Mouse (Mus musculus) ovary, postnatal 14 days (tissue): ENCODE results near the gene Gm8909.
"Not testable (repeated sequence)": the region's sequence is repeated elsewhere in the genome, so short reads cannot be mapped to it uniquely, and the experiment has no call there.

Experiments used
- DNase-seq: peaks from one replicate; pipeline ENCODE4 v3.0.0; 2022; ENCODE audit warnings: low spot score

Gene Gm8909

DNA sequence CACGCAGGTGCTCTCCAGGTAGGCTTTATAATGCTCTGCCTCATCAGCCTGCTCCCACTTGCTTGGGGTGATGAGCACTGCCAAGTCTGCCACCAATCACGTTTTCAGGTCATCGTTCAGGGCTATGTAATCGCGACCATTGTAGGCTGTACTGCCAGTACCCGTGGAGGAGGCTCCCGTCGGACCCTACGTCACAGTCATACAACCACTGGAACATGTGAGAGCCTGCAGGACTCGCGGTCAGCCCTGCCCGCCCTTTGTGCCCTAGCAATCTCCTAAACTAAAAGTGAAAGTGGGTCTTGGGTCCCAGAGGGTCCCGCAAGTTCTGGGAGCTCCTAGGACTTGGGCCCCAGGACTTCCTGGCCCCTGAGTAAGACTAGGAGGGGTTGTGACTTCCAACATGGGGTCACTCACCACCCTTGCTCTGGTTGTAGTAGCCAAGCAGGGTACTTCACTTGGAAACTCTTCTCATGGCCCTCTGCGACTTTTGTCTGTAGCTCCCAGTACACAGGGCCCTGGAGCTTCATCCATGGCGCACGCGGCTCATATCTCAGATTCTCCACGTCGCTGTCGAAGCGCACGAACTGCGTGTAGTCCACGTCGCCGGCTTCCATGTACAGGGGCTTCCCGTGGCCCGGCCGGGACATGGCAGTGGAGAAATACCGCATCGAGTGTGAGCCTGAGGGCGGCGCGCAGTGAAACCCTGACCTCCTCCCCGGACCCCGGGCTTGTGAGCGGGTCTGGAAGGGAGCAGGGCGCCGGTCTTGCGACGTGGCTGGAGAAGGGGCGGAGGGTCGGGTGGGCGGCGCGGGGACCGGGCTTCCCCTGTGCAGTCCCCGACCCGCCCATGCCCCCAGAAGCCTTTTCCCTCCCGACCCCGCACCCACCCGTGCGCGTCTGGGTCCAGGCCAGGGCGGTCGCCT is 6.9 kb downstream of the Gm8909 start:
- no peak for DNase-seq

GRCm38 (mm10) chr17:36158264-36158663 is 10.1 kb downstream of the Gm8909 start:
- DNase-seq: not testable (repeated sequence)

DNA sequence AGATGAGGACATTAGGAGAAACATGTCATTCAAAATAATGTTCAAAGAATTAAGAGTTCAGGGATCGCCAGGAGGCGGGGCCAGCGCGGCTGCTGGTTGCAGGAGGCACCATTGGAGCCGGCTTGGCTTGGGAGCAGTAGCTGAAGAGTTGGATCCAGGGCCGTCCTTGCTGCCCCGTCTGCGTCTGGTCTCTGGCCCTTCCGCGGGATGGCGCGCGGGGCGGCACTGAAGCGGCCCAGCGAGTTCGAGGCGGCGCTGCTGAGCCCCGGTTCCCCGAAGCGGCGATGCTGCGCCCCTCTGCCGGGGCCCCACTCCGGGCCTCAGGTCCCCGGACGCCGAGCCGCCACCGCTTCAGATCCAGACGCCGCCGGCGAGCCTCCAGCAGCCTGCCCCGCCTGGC is 10.6 kb downstream of the Gm8909 start:
- not testable (repeated sequence) for DNase-seq

- no peak for DNase-seq
Observed at GRCm38 (mm10) chr17:36154271-36155149, 13.8 kb downstream of the Gm8909 start.

DNA sequence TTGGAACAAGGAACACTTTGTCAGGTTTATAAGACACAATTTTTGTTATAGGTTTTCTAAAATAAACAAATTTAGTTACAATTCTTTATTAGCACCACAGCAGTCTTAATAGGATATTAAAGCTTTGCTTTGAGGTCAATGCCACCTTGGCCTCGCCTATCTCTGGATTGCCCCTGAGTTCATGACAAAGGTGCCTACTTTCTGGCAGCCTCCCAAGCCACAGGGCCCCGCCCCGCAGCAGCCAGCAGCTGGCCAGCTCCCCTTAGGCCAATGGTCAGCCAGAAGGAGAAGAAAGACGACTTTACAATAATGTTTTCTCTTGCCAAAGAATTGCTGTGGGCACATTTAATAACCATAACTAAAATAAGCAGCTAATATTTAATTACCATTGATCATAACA is 17.1 kb downstream of the Gm8909 start:
- not testable (repeated sequence) for DNase-seq

- not testable (repeated sequence) for DNase-seq
Observed at GRCm38 (mm10) chr17:36148468-36148867, 19.9 kb downstream of the Gm8909 start.

- DNase-seq: not testable (repeated sequence)
Observed at GRCm38 (mm10) chr17:36146937-36147336, 21.4 kb downstream of the Gm8909 start.

- DNase-seq: not testable (repeated sequence)
Observed at GRCm38 (mm10) chr17:36145861-36146156, 22.5 kb downstream of the Gm8909 start.

DNA sequence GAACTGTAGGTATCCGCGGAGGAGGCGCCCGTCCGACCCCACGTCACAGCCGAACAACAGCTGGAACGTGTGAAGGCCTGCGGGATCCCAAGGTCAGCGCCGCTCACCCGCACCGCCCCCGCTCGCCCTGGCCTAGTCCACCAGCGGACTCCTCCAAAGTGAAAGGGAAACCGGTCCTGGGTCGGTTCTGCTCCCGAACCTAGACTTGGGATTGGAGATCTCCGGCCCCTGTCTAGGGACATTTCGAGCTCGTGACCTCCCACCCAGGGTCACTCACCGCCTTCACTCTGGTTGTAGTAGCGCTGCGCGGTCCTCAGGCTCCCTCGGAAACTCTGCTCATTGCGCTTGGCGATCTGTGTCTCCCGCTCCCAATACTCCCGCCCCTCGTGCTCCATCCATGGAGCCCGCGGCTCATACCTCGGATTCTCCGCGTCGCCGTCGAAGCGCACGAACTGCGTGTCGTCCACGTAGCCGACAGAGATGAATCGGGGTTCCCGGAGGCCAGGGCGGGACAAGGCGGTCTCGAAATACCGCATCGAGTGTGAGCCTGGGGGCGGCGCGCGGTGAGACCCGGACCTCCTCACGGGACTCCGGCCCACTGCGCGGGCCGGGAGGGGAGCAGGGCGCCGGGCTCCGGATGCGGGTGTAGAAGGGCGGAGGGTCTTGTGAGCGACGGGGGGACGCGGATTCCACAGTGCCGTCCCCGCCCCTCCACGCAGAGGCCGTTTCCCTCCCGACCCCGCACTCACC is 23.1 kb downstream of the Gm8909 start:
- no peak for DNase-seq

GRCm38 (mm10) chr17:36136299-36136848 is 32.0 kb downstream of the Gm8909 start:
- not testable (repeated sequence) for DNase-seq

- DNase-seq: not testable (repeated sequence)
Observed at GRCm38 (mm10) chr17:36135421-36136231, 32.7 kb downstream of the Gm8909 start.

GRCm38 (mm10) chr17:36131516-36132265 is 36.6 kb downstream of the Gm8909 start:
- DNase-seq: no peak

GRCm38 (mm10) chr17:36128968-36129817 is 39.1 kb downstream of the Gm8909 start, which contains the start of gene Gm7030:
Gm7030 (minus strand) TSS chr17:36129425.
- not testable (repeated sequence) for DNase-seq

GRCm38 (mm10) chr17:36128525-36128924 is 39.8 kb downstream of the Gm8909 start:
- not testable (repeated sequence) for DNase-seq

DNA sequence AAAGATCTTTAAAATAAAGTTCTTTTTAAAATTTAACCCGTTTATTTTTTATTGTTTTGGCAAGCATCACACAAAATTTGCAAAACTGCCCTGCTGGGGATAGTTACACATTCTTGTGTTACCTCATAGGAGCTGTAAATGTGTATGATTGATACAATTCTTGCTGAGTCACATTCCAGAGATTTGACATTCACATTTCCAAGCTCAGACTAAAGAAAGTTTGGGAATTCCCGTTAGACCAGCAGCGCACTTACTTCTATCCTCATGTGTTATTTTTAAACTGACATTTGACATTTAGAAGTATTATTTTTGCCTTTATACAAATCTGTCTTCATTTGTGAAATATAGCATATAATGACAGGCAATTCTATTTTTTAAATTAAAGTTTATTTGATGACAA is 44.2 kb downstream of the Gm8909 start:
- not testable (repeated sequence) for DNase-seq

GRCm38 (mm10) chr17:36121352-36122020 is 46.9 kb downstream of the Gm8909 start, which contains the start of gene Gm19684:
Gm19684 (plus strand) TSS chr17:36121678.
- DNase-seq: not testable (repeated sequence)

GRCm38 (mm10) chr17:36120839-36121238 is 47.5 kb downstream of the Gm8909 start:
- DNase-seq: not testable (repeated sequence)

- DNase-seq: not testable (repeated sequence)
Observed at GRCm38 (mm10) chr17:36116545-36116944, 51.8 kb downstream of the Gm8909 start.
